Mouse (Mus musculus) layer of hippocampus, postnatal 10 days (tissue): ENCODE results near the gene Slc16a7. TPM values are rescaled to one million over a fixed set of nuclear protein-coding genes. Genes with fewer than 3 reads are reported as not detected.

Source experiments
- DNase-seq, 2 experiments: peaks; one replicate each; pipeline ENCODE4 v3.0.0; 2021; ENCODE audit warnings: low spot score in 2 of 2
- long read RNA-seq: library from polyadenylated mRNA; stranded (forward); transcript quantifications from one replicate; pipeline ENCODE4 v2.0.0, GENCODE M21; 2023
- total RNA-seq, 2 experiments: library from RNA; stranded (reverse); gene quantifications; 2 replicates each; pipeline ENCODE4 v1.2.3; 2021

The Slc16a7 gene
- 10 to 100 TPM; 76.8 to 80.9 TPM for total RNA-seq
- long read RNA-seq, partial matches to known transcripts: 0 of 4 reads
- long read RNA-seq, other reads (novel, unspliced or antisense): 4 of 4 reads

- DNase-seq: peak; percentile 85 to 89
These were observed at the start of gene Slc16a7 for GRCm38 (mm10) chr10:125388876-125389786. Slc16a7 (minus strand) TSS chr10:125389465.

- DNase-seq: no peak
These were observed 29.5 kb upstream of the Slc16a7 start for GRCm38 (mm10) chr10:125418795-125419194.

- DNase-seq: no peak
These were observed 10.5 kb upstream of the Slc16a7 start for GRCm38 (mm10) chr10:125399796-125400195.

GRCm38 (mm10) chr10:125390011-125390410, 746 bp upstream of the Slc16a7 start:
- DNase-seq: no peak

GRCm38 (mm10) chr10:125388481-125388875, 787 bp downstream of the Slc16a7 start:
- DNase-seq: peak in 1 of 2 experiments; percentile 37

- peak in 1 of 2 experiments; percentile 16 for DNase-seq
These were observed 1.4 kb downstream of the Slc16a7 start for GRCm38 (mm10) chr10:125387782-125388415.

GRCm38 (mm10) chr10:125375526-125375925, 13.7 kb downstream of the Slc16a7 start:
- DNase-seq: no peak

GRCm38 (mm10) chr10:125372666-125373065, 16.6 kb downstream of the Slc16a7 start:
- peak in 1 of 2 experiments; percentile 19 for DNase-seq

GRCm38 (mm10) chr10:125371451-125371850, 17.8 kb downstream of the Slc16a7 start:
- no peak for DNase-seq

- DNase-seq: no peak
These were observed 19.1 kb downstream of the Slc16a7 start for GRCm38 (mm10) chr10:125370037-125370610.

GRCm38 (mm10) chr10:125358479-125358878, 30.8 kb downstream of the Slc16a7 start:
- DNase-seq: no peak

- DNase-seq: no peak
These were observed 36.5 kb downstream of the Slc16a7 start for GRCm38 (mm10) chr10:125352805-125353204.

GRCm38 (mm10) chr10:125348171-125348570, 41.1 kb downstream of the Slc16a7 start:
- DNase-seq: no peak

- DNase-seq: no peak
These were observed 42.1 kb downstream of the Slc16a7 start for GRCm38 (mm10) chr10:125347149-125347548.

- DNase-seq: no peak
These were observed 42.9 kb downstream of the Slc16a7 start for GRCm38 (mm10) chr10:125346364-125346763.

GRCm38 (mm10) chr10:125345583-125345982, 43.7 kb downstream of the Slc16a7 start:
- no peak for DNase-seq

GRCm38 (mm10) chr10:125342204-125342603, 47.1 kb downstream of the Slc16a7 start:
- DNase-seq: no peak

GRCm38 (mm10) chr10:125333799-125334198, 55.5 kb downstream of the Slc16a7 start:
- DNase-seq: no peak

GRCm38 (mm10) chr10:125331334-125331733, 57.9 kb downstream of the Slc16a7 start:
- no peak for DNase-seq

GRCm38 (mm10) chr10:125328331-125329063, 60.8 kb downstream of the Slc16a7 start:
- DNase-seq: no peak
